Mouse (Mus musculus): ENCODE results near the gene Slc15a5. TPM values are rescaled to one million over a fixed set of nuclear protein-coding genes. Genes with fewer than 3 reads are reported as not detected.

The Slc15a5 gene
- polyA plus RNA-seq, 1 experiment, result not detected

DNA sequence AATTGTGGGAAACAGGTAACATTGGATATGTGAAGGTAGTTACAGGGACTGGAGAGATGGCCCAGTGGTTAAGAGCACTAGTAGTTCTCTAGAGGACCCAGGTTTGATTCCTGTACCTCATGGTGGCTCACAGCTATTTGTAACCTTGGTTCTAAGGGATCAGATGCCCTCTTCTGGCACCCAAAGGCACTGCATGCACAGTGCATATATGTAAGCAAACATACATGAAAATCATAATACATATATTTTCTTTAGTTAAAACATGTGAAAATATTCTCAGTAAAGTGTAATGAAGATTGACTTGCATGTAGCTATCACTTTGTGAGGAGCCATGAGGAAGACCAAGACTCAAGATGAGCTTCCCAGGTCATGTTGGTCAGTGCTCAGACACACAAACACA, 62.8 kb downstream of the Slc15a5 start:
- TF ChIP-seq REST (IDR thresholded peaks at IDR 0.05; ENCODE audit: insufficient read depth, insufficient read length), result no peak
- no peak for TF ChIP-seq CEBPB (IDR thresholded peaks at IDR 0.05; ENCODE audit: insufficient read depth, poor library complexity, severe bottlenecking)
- TF ChIP-seq E2F4 (IDR thresholded peaks at IDR 0.05; ENCODE audit: insufficient read depth), result no peak
- TF ChIP-seq MYOG (IDR thresholded peaks at IDR 0.05; ENCODE audit: control insufficient read depth in 1 of 3, insufficient read depth in 1 of 3, insufficient read length in 2 of 3, low read depth in 2 of 3), result no peak
- no peak for TF ChIP-seq MYOD1 (IDR thresholded peaks at IDR 0.05; ENCODE audit: control insufficient read depth in 1 of 3, insufficient read length in 2 of 3, low read depth in 2 of 3)
- TF ChIP-seq SRF (IDR thresholded peaks at IDR 0.05; ENCODE audit: control insufficient read depth, insufficient read length, low read depth), result no peak
- TF ChIP-seq TCF12 (IDR thresholded peaks at IDR 0.05; ENCODE audit: insufficient read depth, poor library complexity, severe bottlenecking), result no peak
- TF ChIP-seq POLR2A (IDR thresholded peaks at IDR 0.05; ENCODE audit: insufficient read length, low read depth), result no peak
- TF ChIP-seq MAX (IDR thresholded peaks at IDR 0.05; ENCODE audit: low read depth), result no peak
- TF ChIP-seq TCF3 (IDR thresholded peaks at IDR 0.05; ENCODE audit: insufficient read length, low read depth), result no peak
- TF ChIP-seq POLR2AphosphoS2 (IDR thresholded peaks at IDR 0.05; ENCODE audit: insufficient read length, low read depth), result no peak
- TF ChIP-seq USF1 (IDR thresholded peaks at IDR 0.05; ENCODE audit: low read depth), result no peak
- H3K4me3 ChIP-seq, result no peak overlapping the region
- no peaks in the 10 kb centered on the region for H3K36me3 ChIP-seq (ENCODE audit: control insufficient read depth, insufficient read depth)
- H3ac ChIP-seq (ENCODE audit: control insufficient read depth, insufficient read length), result no peak overlapping the region
- H3K27me3 ChIP-seq (ENCODE audit: control insufficient read depth, insufficient read depth, insufficient read length), result no peaks in the 10 kb centered on the region
- no peak overlapping the region for H3K4me2 ChIP-seq (ENCODE audit: low read depth)
- H3K79me2 ChIP-seq (ENCODE audit: control insufficient read depth, insufficient read depth), result no peaks in the 10 kb centered on the region

DNA sequence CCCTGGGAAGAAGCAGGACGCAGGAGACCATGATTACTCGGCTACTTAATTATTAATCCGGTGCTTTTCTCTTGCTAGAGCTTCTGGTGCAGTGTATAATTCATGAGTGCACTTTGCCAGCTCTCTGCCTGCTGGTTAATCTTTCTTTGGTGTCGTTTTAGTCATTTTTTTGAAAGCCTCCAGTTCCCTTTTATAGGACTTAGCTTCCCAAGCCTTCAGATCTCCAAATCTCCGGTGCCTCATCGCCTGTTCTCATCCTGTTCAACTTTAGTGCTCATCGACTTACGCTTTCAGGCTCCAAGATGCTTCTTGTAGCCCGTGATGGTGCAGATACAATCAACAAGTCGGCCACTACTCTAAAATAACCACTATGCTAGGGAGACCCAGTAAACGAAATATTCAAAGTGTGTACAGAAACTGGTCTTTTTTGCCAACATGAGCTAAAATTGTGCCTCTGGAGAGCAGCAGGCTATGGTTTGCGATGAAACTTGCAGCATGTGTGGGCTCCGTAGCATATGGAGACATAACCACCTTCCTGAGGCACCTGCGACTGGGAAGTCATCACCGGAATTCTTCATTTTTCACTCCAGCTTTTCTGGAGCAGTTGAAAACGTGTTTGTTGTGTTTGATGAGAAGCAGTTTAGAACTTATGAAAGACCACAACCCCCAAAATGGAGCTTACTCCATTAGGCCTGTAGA, 64.6 kb downstream of the Slc15a5 start:
- H3K79me2 ChIP-seq (ENCODE audit: control insufficient read depth, insufficient read depth), result no peaks in the 10 kb centered on the region
- no peaks in the 10 kb centered on the region for H3K27me3 ChIP-seq (ENCODE audit: control insufficient read depth, insufficient read depth, insufficient read length)
- H3K4me3 ChIP-seq, result no peak overlapping the region
- no peaks in the 10 kb centered on the region for H3K36me3 ChIP-seq (ENCODE audit: control insufficient read depth, insufficient read depth)
- TF ChIP-seq E2F4 (IDR thresholded peaks at IDR 0.05; ENCODE audit: insufficient read depth), result no peak
- TF ChIP-seq REST (IDR thresholded peaks at IDR 0.05; ENCODE audit: insufficient read depth, insufficient read length), result no peak
- no peak for TF ChIP-seq MAX (IDR thresholded peaks at IDR 0.05; ENCODE audit: low read depth)
- TF ChIP-seq TCF3 (IDR thresholded peaks at IDR 0.05; ENCODE audit: insufficient read length, low read depth), result no peak
- TF ChIP-seq POLR2A (IDR thresholded peaks at IDR 0.05; ENCODE audit: insufficient read length, low read depth), result no peak
- no peak for TF ChIP-seq CEBPB (IDR thresholded peaks at IDR 0.05; ENCODE audit: insufficient read depth, poor library complexity, severe bottlenecking)
- no peak for TF ChIP-seq USF1 (IDR thresholded peaks at IDR 0.05; ENCODE audit: low read depth)
- no peak for TF ChIP-seq POLR2AphosphoS2 (IDR thresholded peaks at IDR 0.05; ENCODE audit: insufficient read length, low read depth)
- TF ChIP-seq MYOD1 (IDR thresholded peaks at IDR 0.05; ENCODE audit: control insufficient read depth in 1 of 3, insufficient read length in 2 of 3, low read depth in 2 of 3), result no peak
- no peak for TF ChIP-seq MYOG (IDR thresholded peaks at IDR 0.05; ENCODE audit: control insufficient read depth in 1 of 3, insufficient read depth in 1 of 3, insufficient read length in 2 of 3, low read depth in 2 of 3)
- no peak for TF ChIP-seq SRF (IDR thresholded peaks at IDR 0.05; ENCODE audit: control insufficient read depth, insufficient read length, low read depth)
- no peak for TF ChIP-seq TCF12 (IDR thresholded peaks at IDR 0.05; ENCODE audit: insufficient read depth, poor library complexity, severe bottlenecking)
- H3K4me2 ChIP-seq (ENCODE audit: low read depth), result no peak overlapping the region
- H3ac ChIP-seq (ENCODE audit: control insufficient read depth, insufficient read length), result no peak overlapping the region

DNA sequence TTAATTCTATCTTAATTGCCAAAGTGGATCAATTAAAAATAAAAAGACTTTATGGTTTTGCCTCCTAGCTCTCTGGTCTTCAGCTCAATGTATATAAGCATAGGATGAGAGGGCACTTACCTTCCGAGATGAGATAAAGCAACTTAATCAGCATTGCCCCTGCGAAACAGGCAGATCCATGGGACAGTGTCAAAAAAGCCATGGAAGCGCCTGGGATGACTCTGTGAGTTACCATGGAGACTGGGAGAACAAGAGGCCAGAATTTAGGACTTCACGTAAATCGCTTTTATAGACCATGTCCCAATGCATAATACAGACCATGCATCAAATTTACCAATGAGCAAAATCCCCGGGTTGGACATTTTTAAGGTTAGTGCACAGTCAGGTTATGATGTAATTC, 67.8 kb downstream of the Slc15a5 start:
- TF ChIP-seq POLR2A (IDR thresholded peaks at IDR 0.05; ENCODE audit: insufficient read length, low read depth) (no peak), MYOD1 (IDR thresholded peaks at IDR 0.05; ENCODE audit: control insufficient read depth in 1 of 3, insufficient read length in 2 of 3, low read depth in 2 of 3) (no peak), CEBPB (IDR thresholded peaks at IDR 0.05; ENCODE audit: insufficient read depth, poor library complexity, severe bottlenecking) (no peak), USF1 (IDR thresholded peaks at IDR 0.05; ENCODE audit: low read depth) (no peak), TCF3 (IDR thresholded peaks at IDR 0.05; ENCODE audit: insufficient read length, low read depth) (no peak), MYOG (IDR thresholded peaks at IDR 0.05; ENCODE audit: control insufficient read depth in 1 of 3, insufficient read depth in 1 of 3, insufficient read length in 2 of 3, low read depth in 2 of 3) (no peak), E2F4 (IDR thresholded peaks at IDR 0.05; ENCODE audit: insufficient read depth) (no peak), SRF (IDR thresholded peaks at IDR 0.05; ENCODE audit: control insufficient read depth, insufficient read length, low read depth) (no peak), TCF12 (IDR thresholded peaks at IDR 0.05; ENCODE audit: insufficient read depth, poor library complexity, severe bottlenecking) (no peak), MAX (IDR thresholded peaks at IDR 0.05; ENCODE audit: low read depth) (no peak), POLR2AphosphoS2 (IDR thresholded peaks at IDR 0.05; ENCODE audit: insufficient read length, low read depth) (no peak), REST (IDR thresholded peaks at IDR 0.05; ENCODE audit: insufficient read depth, insufficient read length) (no peak)
- no peak overlapping the region for H3K4me2 ChIP-seq (ENCODE audit: low read depth)
- H3K27me3 ChIP-seq (ENCODE audit: control insufficient read depth, insufficient read depth, insufficient read length), result no peaks in the 10 kb centered on the region
- H3K4me3 ChIP-seq, result no peak overlapping the region
- no peaks in the 10 kb centered on the region for H3K79me2 ChIP-seq (ENCODE audit: control insufficient read depth, insufficient read depth)
- H3K36me3 ChIP-seq (ENCODE audit: control insufficient read depth, insufficient read depth), result no peaks in the 10 kb centered on the region
- H3ac ChIP-seq (ENCODE audit: control insufficient read depth, insufficient read length), result no peak overlapping the region

DNA sequence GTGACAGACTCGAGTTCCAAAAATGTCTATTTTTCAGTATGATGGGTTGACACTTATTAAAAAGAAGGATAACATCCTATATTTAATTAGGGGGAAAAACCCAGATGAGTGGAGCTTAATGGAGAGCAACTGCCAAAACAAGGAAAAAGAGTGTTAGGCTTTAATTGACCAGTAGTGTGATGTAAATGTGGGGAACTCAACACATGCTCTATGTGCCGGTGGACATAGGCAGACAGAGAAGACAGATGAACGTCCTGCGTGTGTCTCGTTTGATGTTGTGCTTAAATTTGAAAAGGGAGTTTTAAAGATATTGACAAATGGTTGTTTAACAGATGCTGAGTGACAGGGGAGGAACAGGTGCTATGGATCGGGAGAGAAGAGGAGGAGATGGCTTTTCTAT, 72.0 kb downstream of the Slc15a5 start:
- no peaks in the 10 kb centered on the region for H3K79me2 ChIP-seq (ENCODE audit: control insufficient read depth, insufficient read depth)
- H3K27me3 ChIP-seq (ENCODE audit: control insufficient read depth, insufficient read depth, insufficient read length), result peaks cover 7% of the 10 kb centered on the region
- no peak overlapping the region for H3ac ChIP-seq (ENCODE audit: control insufficient read depth, insufficient read length)
- H3K4me2 ChIP-seq (ENCODE audit: low read depth), result no peak overlapping the region
- no peaks in the 10 kb centered on the region for H3K36me3 ChIP-seq (ENCODE audit: control insufficient read depth, insufficient read depth)
- no peak overlapping the region for H3K4me3 ChIP-seq
- TF ChIP-seq REST (IDR thresholded peaks at IDR 0.05; ENCODE audit: insufficient read depth, insufficient read length), result no peak
- TF ChIP-seq MYOG (IDR thresholded peaks at IDR 0.05; ENCODE audit: control insufficient read depth in 1 of 3, insufficient read depth in 1 of 3, insufficient read length in 2 of 3, low read depth in 2 of 3), result no peak
- no peak for TF ChIP-seq USF1 (IDR thresholded peaks at IDR 0.05; ENCODE audit: low read depth)
- no peak for TF ChIP-seq POLR2AphosphoS2 (IDR thresholded peaks at IDR 0.05; ENCODE audit: insufficient read length, low read depth)
- no peak for TF ChIP-seq TCF12 (IDR thresholded peaks at IDR 0.05; ENCODE audit: insufficient read depth, poor library complexity, severe bottlenecking)
- no peak for TF ChIP-seq E2F4 (IDR thresholded peaks at IDR 0.05; ENCODE audit: insufficient read depth)
- no peak for TF ChIP-seq TCF3 (IDR thresholded peaks at IDR 0.05; ENCODE audit: insufficient read length, low read depth)
- no peak for TF ChIP-seq CEBPB (IDR thresholded peaks at IDR 0.05; ENCODE audit: insufficient read depth, poor library complexity, severe bottlenecking)
- no peak for TF ChIP-seq SRF (IDR thresholded peaks at IDR 0.05; ENCODE audit: control insufficient read depth, insufficient read length, low read depth)
- no peak for TF ChIP-seq MYOD1 (IDR thresholded peaks at IDR 0.05; ENCODE audit: control insufficient read depth in 1 of 3, insufficient read length in 2 of 3, low read depth in 2 of 3)
- no peak for TF ChIP-seq MAX (IDR thresholded peaks at IDR 0.05; ENCODE audit: low read depth)
- TF ChIP-seq POLR2A (IDR thresholded peaks at IDR 0.05; ENCODE audit: insufficient read length, low read depth), result no peak
